Mouse (Mus musculus): ENCODE results near the gene Rab27a. TPM values are rescaled to one million over a fixed set of nuclear protein-coding genes. Genes with fewer than 3 reads are reported as not detected.
"Not testable (repeated sequence)": the region's sequence is repeated elsewhere in the genome, so short reads cannot be mapped to it uniquely, and the experiment has no call there.

Rab27a gene
- polyA plus RNA-seq, 1 experiment from 2014 or later: 3.8 TPM

DNA sequence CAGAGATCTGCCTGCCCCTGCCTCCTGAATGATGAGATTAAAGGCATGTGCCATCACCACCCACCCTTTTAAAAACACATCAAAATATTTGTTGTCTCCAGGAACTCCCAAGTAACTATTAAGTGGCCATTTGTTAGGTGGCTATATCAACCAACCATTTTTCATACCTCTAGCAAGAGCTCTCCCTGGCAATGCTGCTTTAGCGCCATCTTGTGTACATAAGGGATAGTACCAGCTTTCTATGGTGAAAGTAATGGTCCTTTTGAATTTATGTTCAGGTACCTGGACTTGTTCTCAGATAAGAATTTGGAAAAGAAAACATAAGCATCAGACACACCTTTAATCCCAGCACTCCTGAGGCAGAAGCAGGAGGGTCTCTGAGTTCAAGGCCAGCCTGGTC lies 47.1 kb downstream of the Rab27a start:
- H3K27me3 ChIP-seq (replicated peaks): peaks cover 12% of the 10 kb centered on the region
- no peak overlapping the region for H3K4me3 ChIP-seq
- 0% methylated on average over 1 of the region's 1 CpGs for WGBS
- no peak overlapping the region for H3K9ac ChIP-seq
- H3K27ac ChIP-seq (ENCODE audit: poor library complexity, severe bottlenecking): no peak overlapping the region
- no peaks in the 10 kb centered on the region for H3K4me1 ChIP-seq (replicated peaks)
- no peaks in the 10 kb centered on the region for H3K9me3 ChIP-seq (replicated peaks)
- H3K4me2 ChIP-seq: no peak overlapping the region
- H3K36me3 ChIP-seq: no peaks in the 10 kb centered on the region
- no peak for ATAC-seq (ENCODE audit: insufficient number of reproducible peaks, low FRiP score)

DNA sequence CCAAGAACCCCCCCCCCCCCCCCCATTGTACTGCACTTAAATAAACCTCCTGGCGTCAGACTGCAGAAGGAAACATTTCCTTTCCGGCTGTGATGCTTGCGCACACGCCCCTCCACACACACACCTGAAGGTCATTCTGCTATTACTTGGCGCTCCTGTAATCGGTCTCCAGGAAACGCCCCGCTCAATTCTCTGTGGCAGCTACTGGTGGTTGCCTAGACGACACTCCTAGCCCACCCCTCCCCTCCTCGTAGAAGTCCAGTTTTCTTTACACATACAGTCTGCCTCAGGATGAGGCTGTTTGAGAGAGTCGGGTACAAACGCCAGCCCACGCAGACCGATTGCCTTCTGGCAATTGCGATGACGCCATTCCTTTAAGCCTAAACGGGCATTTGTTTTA lies 49.9 kb downstream of the Rab27a start:
- Histone ChIP-seq H3K27ac (ENCODE audit: poor library complexity, severe bottlenecking) (no peak overlapping the region), H3K27me3 (replicated peaks) (peaks cover 12% of the 10 kb centered on the region), H3K4me3 (no peak overlapping the region), H3K4me2 (no peak overlapping the region), H3K9ac (no peak overlapping the region), H3K4me1 (replicated peaks) (no peaks in the 10 kb centered on the region), H3K36me3 (no peaks in the 10 kb centered on the region), H3K9me3 (replicated peaks) (no peaks in the 10 kb centered on the region)
- 54% methylated on average over 17 of the region's 17 CpGs for WGBS
- no peak for ATAC-seq (ENCODE audit: insufficient number of reproducible peaks, low FRiP score)

- Histone ChIP-seq H3K4me2 (no peak overlapping the region), H3K36me3 (no peaks in the 10 kb centered on the region), H3K9ac (no peak overlapping the region), H3K9me3 (replicated peaks) (no peaks in the 10 kb centered on the region), H3K4me3 (no peak overlapping the region), H3K27ac (ENCODE audit: poor library complexity, severe bottlenecking) (no peak overlapping the region), H3K4me1 (replicated peaks) (no peaks in the 10 kb centered on the region), H3K27me3 (replicated peaks) (peaks cover 30% of the 10 kb centered on the region)
- no peak for ATAC-seq (ENCODE audit: insufficient number of reproducible peaks, low FRiP score)
- WGBS: 71% methylated on average over 2 of the region's 2 CpGs
Observed at GRCm38 (mm10) chr9:73097898-73098297, 53.2 kb downstream of the Rab27a start.

GRCm38 (mm10) chr9:73101536-73101935 lies 56.9 kb downstream of the Rab27a start, which contains the start of gene Khdc3:
TSS of gene Khdc3 (plus strand) at chr9:73101836.
- Histone ChIP-seq H3K36me3 (no peaks in the 10 kb centered on the region), H3K9ac (no peak within 1 kb of the TSS), H3K9me3 (replicated peaks) (no peaks in the 10 kb centered on the region), H3K4me2 (no peak within 1 kb of the TSS), H3K4me1 (replicated peaks) (peaks cover 7% of the 10 kb centered on the region), H3K4me3 (no peak within 1 kb of the TSS), H3K27me3 (replicated peaks) (peaks cover 48% of the 10 kb centered on the region), H3K27ac (ENCODE audit: poor library complexity, severe bottlenecking) (no peak within 1 kb of the TSS)
- WGBS: 82% methylated on average over 5 of the region's 5 CpGs
- no peak for ATAC-seq (ENCODE audit: insufficient number of reproducible peaks, low FRiP score)

- peaks cover 7% of the 10 kb centered on the region for H3K4me1 ChIP-seq (replicated peaks)
- no peaks in the 10 kb centered on the region for H3K9me3 ChIP-seq (replicated peaks)
- H3K36me3 ChIP-seq: no peaks in the 10 kb centered on the region
- ATAC-seq (ENCODE audit: insufficient number of reproducible peaks, low FRiP score): no peak
- H3K4me2 ChIP-seq: peak within 1 kb of the TSS; percentile 94
- WGBS: 95% methylated on average over 4 of the region's 4 CpGs
- peak within 1 kb of the TSS; percentile 71 for H3K9ac ChIP-seq
- peaks cover 50% of the 10 kb centered on the region for H3K27me3 ChIP-seq (replicated peaks)
- H3K27ac ChIP-seq (ENCODE audit: poor library complexity, severe bottlenecking): no peak within 1 kb of the TSS
- peak within 1 kb of the TSS; percentile 55 for H3K4me3 ChIP-seq
Observed at GRCm38 (mm10) chr9:73102181-73102580, 57.5 kb downstream of the Rab27a start, which contains the start of gene Gm20509. TSS of gene Gm20509 (plus strand) at chr9:73102470.

GRCm38 (mm10) chr9:73103159-73103879 lies 58.7 kb downstream of the Rab27a start:
- peaks cover 7% of the 10 kb centered on the region for H3K4me1 ChIP-seq (replicated peaks)
- H3K9ac ChIP-seq: peak overlapping the region; percentile 71
- peak; percentile 25; the same call in 1 of the 2 replicates for ATAC-seq (ENCODE audit: insufficient number of reproducible peaks, low FRiP score)
- WGBS: 4% methylated on average over 57 of the region's 60 CpGs
- no peak overlapping the region for H3K27ac ChIP-seq (ENCODE audit: poor library complexity, severe bottlenecking)
- peaks cover 50% of the 10 kb centered on the region for H3K27me3 ChIP-seq (replicated peaks)
- H3K4me2 ChIP-seq: peak overlapping the region; percentile 94
- peak overlapping the region; percentile 55 for H3K4me3 ChIP-seq
- no peaks in the 10 kb centered on the region for H3K36me3 ChIP-seq
- no peaks in the 10 kb centered on the region for H3K9me3 ChIP-seq (replicated peaks)

DNA sequence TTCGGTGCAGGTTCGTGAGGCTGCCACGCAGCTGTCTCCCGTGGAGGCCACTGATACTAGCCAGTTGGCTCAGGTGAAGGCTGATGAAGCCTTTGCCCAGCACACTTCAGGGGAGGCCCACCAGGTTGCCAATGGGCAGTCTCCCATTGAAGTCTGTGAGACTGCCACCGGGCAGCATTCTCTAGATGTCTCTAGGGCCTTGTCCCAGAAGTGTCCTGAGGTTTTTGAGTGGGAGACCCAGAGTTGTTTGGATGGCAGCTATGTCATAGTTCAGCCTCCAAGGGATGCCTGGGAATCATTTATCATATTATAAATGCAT lies 59.2 kb downstream of the Rab27a start:
- 46% methylated on average over 5 of the region's 5 CpGs for WGBS
- Histone ChIP-seq H3K4me2 (peak overlapping the region; percentile 94), H3K9me3 (replicated peaks) (no peaks in the 10 kb centered on the region), H3K9ac (peak overlapping the region; percentile 71), H3K4me1 (replicated peaks) (peaks cover 7% of the 10 kb centered on the region), H3K36me3 (no peaks in the 10 kb centered on the region), H3K27ac (ENCODE audit: poor library complexity, severe bottlenecking) (no peak overlapping the region), H3K27me3 (replicated peaks) (peaks cover 50% of the 10 kb centered on the region), H3K4me3 (peak overlapping the region; percentile 55)
- 0 out of 2 replicates have a peak, but pooled peaks have one; percentile 11 for ATAC-seq (ENCODE audit: insufficient number of reproducible peaks, low FRiP score)

DNA sequence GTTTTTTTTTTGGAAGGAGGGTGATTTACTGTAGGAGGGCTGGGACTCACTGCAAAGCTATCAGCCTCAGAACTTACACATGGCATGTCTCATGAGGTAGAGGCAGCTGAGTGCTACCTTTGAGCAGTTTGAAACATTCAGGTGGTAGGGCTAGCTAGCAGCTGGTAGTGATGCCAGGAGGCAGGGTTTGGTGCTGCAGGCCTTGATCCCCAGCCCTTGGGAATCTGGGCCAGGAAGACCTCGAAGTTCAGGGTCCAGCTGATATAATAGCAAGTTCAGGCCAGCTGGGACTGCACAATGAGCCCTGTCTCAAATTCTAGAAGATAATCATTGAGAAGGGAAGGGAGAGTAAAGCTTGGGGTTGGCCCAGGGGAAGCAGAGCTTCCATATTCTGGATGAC lies 60.5 kb downstream of the Rab27a start:
- Histone ChIP-seq H3K4me3 (no peak overlapping the region), H3K27me3 (replicated peaks) (peaks cover 48% of the 10 kb centered on the region), H3K9me3 (replicated peaks) (no peaks in the 10 kb centered on the region), H3K9ac (no peak overlapping the region), H3K36me3 (no peaks in the 10 kb centered on the region), H3K27ac (ENCODE audit: poor library complexity, severe bottlenecking) (no peak overlapping the region), H3K4me1 (replicated peaks) (peaks cover 7% of the 10 kb centered on the region), H3K4me2 (no peak overlapping the region)
- WGBS: 59% methylated on average over 1 of the region's 1 CpGs
- ATAC-seq (ENCODE audit: insufficient number of reproducible peaks, low FRiP score): no peak

DNA sequence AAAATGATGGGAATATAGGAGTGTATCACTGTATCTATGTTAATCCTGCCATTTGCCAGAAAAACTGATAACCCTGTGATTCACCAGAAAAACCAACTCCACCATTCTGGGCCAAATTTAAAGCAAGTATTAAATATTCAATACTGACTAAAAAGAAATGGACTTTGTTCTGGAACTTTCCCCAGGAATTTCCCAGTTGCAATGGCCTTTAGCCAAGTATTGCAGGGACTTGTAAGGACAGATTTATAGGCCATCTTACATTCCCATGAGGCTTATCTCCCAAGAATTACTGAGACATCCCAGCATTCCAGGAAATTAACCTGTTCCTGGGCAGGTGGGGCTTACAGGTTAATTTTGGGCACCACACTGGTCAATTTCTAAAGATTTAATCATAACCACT lies 61.1 kb downstream of the Rab27a start:
- Histone ChIP-seq H3K36me3 (no peaks in the 10 kb centered on the region), H3K27me3 (replicated peaks) (peaks cover 50% of the 10 kb centered on the region)

GRCm38 (mm10) chr9:73112919-73113906 lies 68.6 kb downstream of the Rab27a start, which contains the start of gene Rsl24d1:
TSS of gene Rsl24d1 (plus strand) at chr9:73113426.
- H3K4me1 ChIP-seq (replicated peaks): peaks cover 8% of the 10 kb centered on the region
- peaks cover 26% of the 10 kb centered on the region for H3K36me3 ChIP-seq
- WGBS: under 1% methylated on average over 64 of the region's 64 CpGs
- H3K4me3 ChIP-seq: peak within 1 kb of the TSS; percentile 81
- peak within 1 kb of the TSS; percentile 32 for H3K27ac ChIP-seq (ENCODE audit: poor library complexity, severe bottlenecking)
- H3K4me2 ChIP-seq: peak within 1 kb of the TSS; percentile 94
- 0 out of 2 replicates have a peak, but pooled peaks cover 3% of the 10 kb centered on the region for H3K27me3 ChIP-seq (replicated peaks)
- peak within 1 kb of the TSS; percentile 76 for H3K9ac ChIP-seq
- no peaks in the 10 kb centered on the region for H3K9me3 ChIP-seq (replicated peaks)
- ATAC-seq (ENCODE audit: insufficient number of reproducible peaks, low FRiP score): peak; percentile 92

More for the DNA sequence above, 61.1 kb downstream of the Rab27a start:
- H3K9ac ChIP-seq: no peak overlapping the region
- peaks cover 7% of the 10 kb centered on the region for H3K4me1 ChIP-seq (replicated peaks)
- ATAC-seq (ENCODE audit: insufficient number of reproducible peaks, low FRiP score): no peak
- H3K4me3 ChIP-seq: no peak overlapping the region
- H3K27ac ChIP-seq (ENCODE audit: poor library complexity, severe bottlenecking): no peak overlapping the region
- no peak overlapping the region for H3K4me2 ChIP-seq
- H3K9me3 ChIP-seq (replicated peaks): no peaks in the 10 kb centered on the region

DNA sequence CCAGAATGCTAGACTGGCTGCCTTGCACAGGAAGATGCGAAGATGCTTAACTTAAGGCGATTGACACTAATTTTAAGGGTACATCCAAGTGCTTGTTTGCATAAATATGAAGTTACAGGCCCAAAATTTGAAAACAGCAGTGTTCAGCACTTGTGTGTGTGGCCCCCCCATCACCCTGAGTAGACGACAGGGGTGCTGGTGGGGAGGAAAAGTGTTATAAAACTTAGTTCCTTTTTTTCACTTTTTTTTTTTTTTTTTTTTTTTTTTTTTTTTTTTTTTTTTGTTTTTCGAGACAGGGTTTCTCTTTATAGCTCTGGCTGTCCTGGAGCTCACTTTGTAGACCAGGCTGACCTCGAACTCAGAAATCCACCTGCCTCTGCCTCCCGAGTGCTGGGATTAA lies 72.0 kb downstream of the Rab27a start:
- not testable (repeated sequence) for H3K27ac ChIP-seq (ENCODE audit: poor library complexity, severe bottlenecking); H3K27me3 ChIP-seq (replicated peaks); H3K4me3 ChIP-seq; H3K9ac ChIP-seq; H3K4me1 ChIP-seq (replicated peaks); H3K4me2 ChIP-seq; ATAC-seq (ENCODE audit: insufficient number of reproducible peaks, low FRiP score); H3K9me3 ChIP-seq (replicated peaks)
- WGBS: 82% methylated on average over 6 of the region's 6 CpGs
- H3K36me3 ChIP-seq: peaks cover 54% of the 10 kb centered on the region
